Mouse (Mus musculus) testis, adult 2 months (tissue): ENCODE results near the gene Fli1.

Experiments used
- CTCF ChIP-seq: fragments of 200-500 bp; IDR thresholded peaks from 2 replicates; pipeline ENCODE4 v1.5.1; 2012; ENCODE audit warnings: low read depth, mild to moderate bottlenecking, inconsistent platforms, low read length, moderate library complexity; ENCODE audit not compliant: control insufficient read depth, insufficient read depth, insufficient replicate concordance
- POLR2A ChIP-seq: fragments of 200-500 bp; IDR thresholded peaks from 2 replicates; pipeline ENCODE4 v1.6.1; 2012; ENCODE audit warnings: low read depth, mild to moderate bottlenecking, inconsistent platforms, low read length, moderate library complexity; ENCODE audit not compliant: control insufficient read depth

GRCm38 (mm10) chr9:32495643-32495997 is 47.0 kb downstream of the Fli1 start:
- TF ChIP-seq CTCF (no peak), POLR2A (no peak)
